Mouse (Mus musculus) liver, embryonic 12.5 days (tissue): ENCODE results near the gene Med27. TPM values are rescaled to one million over a fixed set of nuclear protein-coding genes. Genes with fewer than 3 reads are reported as not detected.

Experiments
- ATAC-seq: fragments of 200-750 bp; cut with Nextera tagmentation; 2 replicates; pipeline ENCODE4 v1.8.0; 2017; ENCODE audit warnings: moderate number of reproducible peaks, mild to moderate bottlenecking, moderate library complexity
- H3K27ac ChIP-seq: fragments of 300-500 bp; sonication (generic); 2 replicates; pipeline ENCODE4 v1.5.1; 2016; ENCODE audit warnings: mild to moderate bottlenecking
- H3K27me3 ChIP-seq: fragments of 300-500 bp; sonication (generic); replicated peaks from 2 replicates; pipeline ENCODE4 v1.6.1; 2016; ENCODE audit warnings: mild to moderate bottlenecking, moderate library complexity
- H3K36me3 ChIP-seq: fragments of 300-500 bp; sonication (generic); 2 replicates; pipeline ENCODE4 v1.6.1; 2016; ENCODE audit warnings: mild to moderate bottlenecking, moderate library complexity
- H3K4me1 ChIP-seq: fragments of 300-500 bp; sonication (generic); 2 replicates; pipeline ENCODE4 v1.6.1; 2016
- H3K4me2 ChIP-seq: fragments of 300-500 bp; sonication (generic); 2 replicates; pipeline ENCODE4 v1.6.1; 2016; ENCODE audit warnings: mild to moderate bottlenecking, moderate library complexity
- H3K4me3 ChIP-seq: fragments of 300-500 bp; sonication (generic); 2 replicates; pipeline ENCODE4 v1.5.1; 2016; ENCODE audit warnings: mild to moderate bottlenecking, moderate library complexity
- H3K9ac ChIP-seq: fragments of 300-500 bp; sonication (generic); 2 replicates; pipeline ENCODE4 v1.6.1; 2016; ENCODE audit warnings: mild to moderate bottlenecking, moderate library complexity
- H3K9me3 ChIP-seq: fragments of 300-500 bp; sonication (generic); replicated peaks from 2 replicates; pipeline ENCODE4 v1.6.1; 2016; ENCODE audit warnings: mild to moderate bottlenecking, moderate library complexity
- WGBS: fragments of 180-500 bp; shearing (Covaris S2); methylation state at CpG from one replicate; pipeline ENCODE4 v1.1.7; 2016; ENCODE audit not compliant: insufficient replicate concordance; 5-methylcytosine and 5-hydroxymethylcytosine counted together
- polyA plus RNA-seq: library from polyadenylated mRNA; unstranded; fragments of >200 nt; fragmentation: Nextera tagmentation; extraction: Ambion mirVana; gene quantifications from 2 replicates; pipeline ENCODE4 v1.2.1, GENCODE M21; 2016

Gene Med27
- polyA plus RNA-seq, 1 experiment from 2014 or later, result 30.9 TPM

GRCm38 (mm10) chr2:29486491-29486890, 139.9 kb downstream of the Med27 start:
- no peak overlapping the region for H3K27ac ChIP-seq
- no peak overlapping the region for H3K4me3 ChIP-seq
- no peaks in the 10 kb centered on the region for H3K4me1 ChIP-seq
- H3K9ac ChIP-seq, result no peak overlapping the region
- no peak overlapping the region for H3K4me2 ChIP-seq
- WGBS, result 80% methylated on average over 7 of the region's 7 CpGs
- H3K9me3 ChIP-seq, result no peaks in the 10 kb centered on the region
- no peaks in the 10 kb centered on the region for H3K36me3 ChIP-seq
- no peaks in the 10 kb centered on the region for H3K27me3 ChIP-seq
- no peak for ATAC-seq

- no peak overlapping the region for H3K4me3 ChIP-seq
- no peaks in the 10 kb centered on the region for H3K9me3 ChIP-seq
- no peaks in the 10 kb centered on the region for H3K36me3 ChIP-seq
- ATAC-seq, result no peak
- H3K4me1 ChIP-seq, result no peaks in the 10 kb centered on the region
- no peaks in the 10 kb centered on the region for H3K27me3 ChIP-seq
- H3K4me2 ChIP-seq, result no peak overlapping the region
- no peak overlapping the region for H3K9ac ChIP-seq
- H3K27ac ChIP-seq, result no peak overlapping the region
- 67% methylated on average over 2 of the region's 2 CpGs for WGBS
Measured at GRCm38 (mm10) chr2:29487652-29488051, 141.0 kb downstream of the Med27 start.

DNA sequence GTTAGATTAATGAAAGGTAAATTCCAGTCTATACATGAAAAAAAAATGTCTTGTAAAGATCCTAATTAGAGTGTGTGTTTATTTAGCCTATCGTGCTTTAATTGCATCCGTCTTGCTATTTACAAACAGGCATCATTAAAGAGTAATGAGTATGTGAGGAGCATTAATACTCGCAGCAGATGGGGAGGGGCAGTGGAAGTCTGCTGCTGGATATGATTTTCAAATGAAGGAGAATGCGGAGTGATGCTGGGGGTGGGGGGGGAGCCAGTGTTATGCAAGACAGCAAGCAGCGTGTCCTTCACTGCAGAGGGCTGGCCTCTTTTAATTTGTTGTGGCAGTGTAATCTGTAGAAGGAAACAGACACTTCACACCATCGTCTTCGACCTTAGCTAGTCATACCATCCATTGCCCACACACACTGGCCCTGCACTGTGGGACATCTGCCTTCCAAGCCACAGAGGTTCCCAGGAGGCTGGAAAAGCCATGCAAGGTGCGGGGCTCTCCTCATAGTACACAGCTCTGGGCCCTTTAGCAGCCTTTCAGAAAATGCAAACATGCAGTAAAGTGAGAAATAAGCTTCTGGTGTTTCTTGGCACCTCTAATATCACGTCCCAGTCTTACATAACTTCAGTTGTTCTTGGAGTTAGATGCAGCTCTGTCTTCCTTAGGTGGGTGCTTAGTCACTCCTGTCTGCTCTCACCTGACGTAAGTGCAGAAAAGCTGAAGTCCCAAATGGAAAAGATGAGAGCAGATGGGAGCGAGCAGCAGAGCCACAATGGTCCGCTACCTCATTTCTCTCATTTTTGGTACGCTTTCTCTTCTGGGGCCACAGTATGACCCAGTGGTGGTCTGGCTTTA, 142.0 kb downstream of the Med27 start:
- no peaks in the 10 kb centered on the region for H3K9me3 ChIP-seq
- 74% methylated on average over 13 of the region's 13 CpGs for WGBS
- no peak overlapping the region for H3K27ac ChIP-seq
- no peak for ATAC-seq
- H3K4me3 ChIP-seq, result no peak overlapping the region
- no peak overlapping the region for H3K4me2 ChIP-seq
- no peak overlapping the region for H3K9ac ChIP-seq
- no peaks in the 10 kb centered on the region for H3K36me3 ChIP-seq
- no peaks in the 10 kb centered on the region for H3K4me1 ChIP-seq
- H3K27me3 ChIP-seq, result no peaks in the 10 kb centered on the region

DNA sequence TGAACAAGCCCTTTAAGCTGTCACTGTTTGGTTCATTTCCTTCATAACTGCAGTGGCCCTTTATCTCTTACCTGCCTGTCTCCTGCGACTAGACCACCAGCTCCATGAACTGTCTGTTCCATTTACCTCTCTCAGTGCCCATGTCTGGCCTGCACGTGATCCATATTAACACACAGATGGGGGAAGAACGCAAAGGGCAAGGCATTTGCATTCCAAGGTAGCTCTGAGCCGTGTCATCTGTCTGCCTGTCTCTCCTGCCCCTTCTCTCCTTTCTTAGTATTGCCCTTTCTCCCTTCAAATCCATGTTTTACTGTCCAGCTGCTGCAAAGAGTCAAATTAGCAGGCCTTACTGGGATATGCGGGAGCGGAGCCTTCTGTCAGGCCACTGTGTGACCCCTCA, 145.0 kb downstream of the Med27 start:
- H3K4me2 ChIP-seq, result no peak overlapping the region
- 79% methylated on average over 6 of the region's 6 CpGs for WGBS
- ATAC-seq, result no peak
- no peaks in the 10 kb centered on the region for H3K36me3 ChIP-seq
- H3K4me3 ChIP-seq, result no peak overlapping the region
- no peaks in the 10 kb centered on the region for H3K9me3 ChIP-seq
- H3K27me3 ChIP-seq, result no peaks in the 10 kb centered on the region
- no peaks in the 10 kb centered on the region for H3K4me1 ChIP-seq
- H3K9ac ChIP-seq, result no peak overlapping the region
- H3K27ac ChIP-seq, result no peak overlapping the region

DNA sequence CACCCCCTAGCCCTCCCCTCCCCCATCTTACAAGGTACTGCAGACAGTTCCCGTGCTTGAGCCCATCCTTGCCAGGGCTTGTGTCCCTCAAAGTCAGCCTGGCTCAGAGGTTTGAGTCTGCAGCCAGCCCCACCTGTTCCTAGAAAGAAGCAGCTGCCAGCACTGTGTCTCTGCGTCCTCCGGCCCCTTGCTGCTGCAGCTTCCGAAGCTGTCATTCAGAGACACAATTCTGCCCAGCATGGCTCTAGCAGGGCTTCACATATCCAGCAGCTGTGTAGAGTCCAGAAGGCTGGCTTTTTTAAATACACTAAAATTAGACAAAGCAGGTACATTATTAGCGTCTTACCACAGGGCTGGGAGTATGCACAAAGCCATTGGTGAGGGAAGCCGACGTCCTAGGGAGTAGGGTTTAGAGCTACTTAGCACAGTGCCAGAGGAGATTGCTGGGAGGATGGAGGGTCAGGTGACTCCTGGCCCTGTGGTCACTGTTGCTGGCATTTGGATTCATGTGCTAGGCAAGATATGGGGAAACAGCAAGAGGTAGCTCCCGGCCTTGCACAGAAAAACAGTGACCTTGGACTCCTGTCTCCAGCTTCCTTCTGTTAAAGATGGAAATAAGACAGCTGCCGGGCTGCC, 146.9 kb downstream of the Med27 start:
- H3K4me3 ChIP-seq, result no peak overlapping the region

GRCm38 (mm10) chr2:29495271-29495670, 148.7 kb downstream of the Med27 start:
- Histone ChIP-seq H3K27me3 (no peaks in the 10 kb centered on the region), H3K4me1 (no peaks in the 10 kb centered on the region)
- 83% methylated on average over 2 of the region's 2 CpGs for whole genome bisulfite sequencing

More for the DNA sequence above, 146.9 kb downstream of the Med27 start:
- Histone ChIP-seq H3K36me3 (no peaks in the 10 kb centered on the region), H3K9ac (no peak overlapping the region), H3K4me2 (no peak overlapping the region), H3K9me3 (no peaks in the 10 kb centered on the region), H3K27ac (no peak overlapping the region), H3K27me3 (no peaks in the 10 kb centered on the region), H3K4me1 (no peaks in the 10 kb centered on the region)
- WGBS, result 69% methylated on average over 9 of the region's 9 CpGs
- no peak for ATAC-seq

DNA sequence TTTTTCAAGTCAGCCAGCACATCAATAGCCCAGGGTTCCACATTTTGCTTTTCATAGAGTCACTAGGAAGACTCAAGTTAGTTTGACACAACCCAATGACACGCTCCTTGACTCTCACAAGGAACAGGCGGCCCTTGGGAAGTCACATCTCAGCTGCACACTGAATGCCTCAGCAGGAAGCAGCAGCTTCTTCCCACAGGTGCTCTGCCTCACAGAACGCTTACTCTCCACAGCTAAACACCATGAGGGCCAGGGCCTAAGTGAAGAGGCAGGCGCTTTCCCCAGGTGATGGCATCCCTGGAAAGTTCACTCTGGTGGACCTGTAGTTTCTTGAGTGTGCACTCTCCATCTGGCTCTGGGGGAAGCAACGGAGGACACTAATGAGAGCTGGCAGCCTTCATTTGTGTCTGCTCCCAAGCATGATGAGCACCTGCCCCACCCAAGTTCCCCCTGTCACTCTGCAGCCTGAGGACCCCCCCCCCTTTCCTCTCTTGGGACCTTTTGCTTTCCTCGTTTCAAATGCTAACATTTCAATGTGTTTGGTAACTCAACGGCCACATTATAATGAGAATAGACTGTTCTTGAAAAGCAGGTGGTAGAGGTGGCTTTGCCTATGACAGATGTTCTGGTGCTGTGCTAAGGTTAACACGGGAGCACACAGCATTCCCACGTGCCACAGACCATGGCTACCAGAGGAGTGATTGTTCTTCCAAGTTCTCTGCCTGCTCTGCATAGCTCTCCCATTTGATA, 154.2 kb downstream of the Med27 start:
- no peak for ATAC-seq
- Histone ChIP-seq H3K9ac (no peak overlapping the region), H3K27ac (no peak overlapping the region), H3K4me3 (no peak overlapping the region), H3K9me3 (no peaks in the 10 kb centered on the region), H3K27me3 (no peaks in the 10 kb centered on the region), H3K36me3 (peaks cover 5% of the 10 kb centered on the region; the same call in 1 of the 2 replicates), H3K4me2 (no peak overlapping the region), H3K4me1 (no peaks in the 10 kb centered on the region)
- WGBS, result 74% methylated on average over 9 of the region's 9 CpGs

More at GRCm38 (mm10) chr2:29495271-29495670, 148.7 kb downstream of the Med27 start:
- ATAC-seq, result no peak
- H3K27ac ChIP-seq, result no peak overlapping the region
- H3K9ac ChIP-seq, result no peak overlapping the region
- H3K4me2 ChIP-seq, result no peak overlapping the region
- H3K36me3 ChIP-seq, result no peaks in the 10 kb centered on the region; the same call in 1 of the 2 replicates
- no peaks in the 10 kb centered on the region for H3K9me3 ChIP-seq
- no peak overlapping the region for H3K4me3 ChIP-seq

- Histone ChIP-seq H3K9me3 (no peaks in the 10 kb centered on the region), H3K27me3 (no peaks in the 10 kb centered on the region), H3K4me2 (no peak overlapping the region), H3K4me1 (no peaks in the 10 kb centered on the region), H3K4me3 (no peak overlapping the region), H3K27ac (no peak overlapping the region), H3K9ac (no peak overlapping the region), H3K36me3 (peaks cover 5% of the 10 kb centered on the region; the same call in 1 of the 2 replicates)
- no peak for ATAC-seq
- WGBS, result 65% methylated on average over 4 of the region's 4 CpGs
Measured at GRCm38 (mm10) chr2:29501381-29501780, 154.8 kb downstream of the Med27 start.

DNA sequence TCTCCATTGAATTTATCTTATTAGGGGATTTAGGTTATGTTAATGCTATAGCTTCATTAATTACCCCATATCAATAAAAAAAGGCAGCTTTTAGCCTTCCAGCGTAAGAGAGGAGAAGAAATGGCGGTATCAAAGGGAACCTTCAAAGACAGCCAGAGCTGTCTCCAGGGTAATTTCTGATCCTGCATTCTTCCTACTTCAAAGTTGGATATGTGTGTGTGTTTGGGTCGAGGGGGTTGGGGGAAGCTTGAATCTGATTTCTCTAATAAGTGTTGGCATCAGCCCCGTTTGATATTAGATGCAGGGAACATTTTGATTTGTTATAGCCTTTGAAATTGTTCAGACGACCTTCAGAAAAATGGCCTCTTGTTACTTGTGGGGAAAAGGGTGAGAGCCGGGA, 158.2 kb downstream of the Med27 start:
- H3K27ac ChIP-seq, result no peak overlapping the region
- H3K4me2 ChIP-seq, result no peak overlapping the region
- H3K4me3 ChIP-seq, result no peak overlapping the region
- no peaks in the 10 kb centered on the region for H3K9me3 ChIP-seq
- no peak for ATAC-seq
- H3K9ac ChIP-seq, result no peak overlapping the region
- H3K27me3 ChIP-seq, result no peaks in the 10 kb centered on the region
- H3K36me3 ChIP-seq, result peaks cover 5% of the 10 kb centered on the region; the same call in 1 of the 2 replicates
- WGBS, result 62% methylated on average over 6 of the region's 6 CpGs
- H3K4me1 ChIP-seq, result no peaks in the 10 kb centered on the region

DNA sequence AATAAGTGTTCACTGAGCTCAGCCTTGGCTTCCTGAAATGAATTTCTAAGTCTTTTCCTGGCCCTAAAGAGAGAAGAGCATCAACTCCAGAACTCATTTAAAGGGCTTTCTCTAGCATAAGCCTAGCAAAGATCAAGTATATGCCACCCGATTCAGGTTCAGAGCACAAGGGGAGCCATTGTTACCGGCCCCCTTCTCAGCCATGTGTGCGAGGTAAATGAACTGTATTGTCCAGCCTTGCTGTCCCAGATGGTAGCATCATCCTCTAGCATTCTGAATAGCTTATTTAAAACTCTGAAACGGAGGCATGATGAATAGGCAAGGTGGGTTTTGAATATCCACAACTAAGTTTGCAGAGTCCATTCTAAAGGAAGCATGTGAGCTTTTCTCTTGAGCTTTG, 159.8 kb downstream of the Med27 start:
- H3K27ac ChIP-seq, result no peak overlapping the region
- H3K4me1 ChIP-seq, result no peaks in the 10 kb centered on the region
- ATAC-seq, result no peak
- H3K9me3 ChIP-seq, result no peaks in the 10 kb centered on the region
- no peak overlapping the region for H3K9ac ChIP-seq
- no peak overlapping the region for H3K4me3 ChIP-seq
- H3K36me3 ChIP-seq, result no peaks in the 10 kb centered on the region
- H3K4me2 ChIP-seq, result no peak overlapping the region
- whole genome bisulfite sequencing, result 71% methylated on average over 4 of the region's 4 CpGs
- no peaks in the 10 kb centered on the region for H3K27me3 ChIP-seq

DNA sequence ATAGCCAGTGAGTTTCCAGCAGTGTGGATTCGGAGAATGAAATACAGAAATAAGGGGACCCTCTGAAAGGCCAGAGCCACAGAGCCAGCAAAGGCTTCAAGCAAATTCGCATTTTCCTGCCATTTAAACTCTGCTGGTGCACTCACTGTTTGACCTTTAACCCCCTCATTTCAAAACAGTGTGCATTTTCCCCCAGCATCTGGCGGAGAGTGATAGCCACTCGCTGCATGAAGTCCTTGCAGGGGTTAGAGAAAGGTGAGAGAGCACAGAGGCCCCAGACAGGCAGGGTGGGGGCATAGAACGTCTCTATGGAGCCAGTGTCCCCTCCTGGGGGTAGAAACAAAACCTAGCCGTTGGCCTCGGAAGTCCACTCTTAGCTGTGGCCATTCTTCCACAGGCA, 166.5 kb downstream of the Med27 start:
- Histone ChIP-seq H3K27ac (no peak overlapping the region), H3K4me3 (no peak overlapping the region), H3K36me3 (no peaks in the 10 kb centered on the region), H3K27me3 (no peaks in the 10 kb centered on the region), H3K9me3 (no peaks in the 10 kb centered on the region), H3K9ac (no peak overlapping the region), H3K4me2 (no peak overlapping the region), H3K4me1 (peaks cover 4% of the 10 kb centered on the region; the same call in 1 of the 2 replicates)
- ATAC-seq, result no peak
- WGBS, result 58% methylated on average over 7 of the region's 7 CpGs

- Histone ChIP-seq H3K27ac (no peak overlapping the region), H3K4me1 (peaks cover 4% of the 10 kb centered on the region; the same call in 1 of the 2 replicates), H3K27me3 (no peaks in the 10 kb centered on the region), H3K9me3 (no peaks in the 10 kb centered on the region), H3K4me2 (no peak overlapping the region), H3K9ac (no peak overlapping the region), H3K36me3 (no peaks in the 10 kb centered on the region), H3K4me3 (no peak overlapping the region)
- WGBS, result 79% methylated on average over 6 of the region's 6 CpGs
- no peak for ATAC-seq
Measured at GRCm38 (mm10) chr2:29514836-29515235, 168.2 kb downstream of the Med27 start.
